Mouse (Mus musculus) lung, embryonic 16.5 days (tissue): ENCODE results near the gene Rspo4. TPM values are rescaled to one million over a fixed set of nuclear protein-coding genes. Genes with fewer than 3 reads are reported as not detected.

Experiments used
- ATAC-seq: fragments of 200-750 bp; cut with Nextera tagmentation; 2 replicates; pipeline ENCODE4 v1.8.0; 2017; ENCODE audit warnings: low read depth, mild to moderate bottlenecking, moderate library complexity
- H3K27ac ChIP-seq: fragments of 300-500 bp; sonication (generic); 2 replicates; pipeline ENCODE4 v1.5.1; 2014; ENCODE audit warnings: mild to moderate bottlenecking, control low read depth, low read length
- H3K27me3 ChIP-seq: fragments of 300-500 bp; sonication (generic); 2 replicates; pipeline ENCODE4 v1.6.1; 2014; ENCODE audit warnings: low read depth, low read length, mixed read lengths; ENCODE audit not compliant: control insufficient read depth, insufficient read depth
- H3K36me3 ChIP-seq: fragments of 300-500 bp; sonication (generic); 2 replicates; pipeline ENCODE4 v1.6.1; 2014; ENCODE audit warnings: low read length; ENCODE audit not compliant: control insufficient read depth, insufficient read depth
- H3K4me1 ChIP-seq: fragments of 300-500 bp; sonication (generic); replicated peaks from 2 replicates; pipeline ENCODE4 v1.6.1; 2014; ENCODE audit warnings: low read length, mixed read lengths; ENCODE audit not compliant: control insufficient read depth, insufficient read depth
- H3K4me2 ChIP-seq: fragments of 300-500 bp; sonication (generic); 2 replicates; pipeline ENCODE4 v1.6.1; 2014; ENCODE audit warnings: low read depth, low read length, control low read depth
- H3K4me3 ChIP-seq: fragments of 300-500 bp; sonication (generic); 2 replicates; pipeline ENCODE4 v1.5.1; 2014; ENCODE audit warnings: mild to moderate bottlenecking, low read length, control low read depth
- H3K9ac ChIP-seq: fragments of 300-500 bp; sonication (generic); 2 replicates; pipeline ENCODE4 v1.6.1; 2014; ENCODE audit warnings: low read length, control low read depth
- H3K9me3 ChIP-seq: fragments of 300-500 bp; sonication (generic); 2 replicates; pipeline ENCODE4 v1.6.1; 2016; ENCODE audit warnings: low read length; ENCODE audit not compliant: control insufficient read depth
- WGBS: fragments of 180-500 bp; shearing (Covaris S2); extraction: QIAGEN DNeasy Blood & Tissue Kit; methylation state at CpG from one replicate; pipeline ENCODE4 v1.1.7; 2014; 5-methylcytosine and 5-hydroxymethylcytosine counted together
- polyA plus RNA-seq: library from polyadenylated mRNA; unstranded; fragments of >200 nt; fragmentation: Nextera tagmentation; extraction: Ambion mirVana; gene quantifications from 2 replicates; pipeline ENCODE4 v1.2.1, GENCODE M21; 2015

Gene Rspo4
- polyA plus RNA-seq, 1 experiment from 2014 or later = 0.94 TPM

DNA sequence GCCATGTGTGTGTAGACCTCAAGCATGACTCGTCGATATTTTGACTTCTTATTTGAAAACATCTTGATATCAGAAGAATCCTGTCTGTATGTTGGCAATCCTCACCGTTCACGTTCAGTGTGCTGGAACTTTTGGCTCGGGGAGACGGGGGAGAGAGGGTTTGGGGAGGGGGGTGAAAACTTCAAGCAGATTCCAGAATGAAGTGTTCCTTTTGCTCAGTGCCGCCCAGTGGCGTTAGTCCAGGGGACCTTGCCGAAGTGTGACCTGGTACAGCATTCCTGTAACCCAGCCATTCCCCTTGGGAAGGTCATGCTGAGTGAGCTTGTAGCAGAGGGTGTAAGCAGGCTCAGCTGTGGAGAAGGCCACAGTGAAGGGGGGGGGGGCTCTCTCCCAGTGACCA, 76.4 kb downstream of the Rspo4 start:
- H3K4me1 ChIP-seq = peaks cover 6% of the 10 kb centered on the region; the same call in 1 of the 2 replicates
- no peaks in the 10 kb centered on the region for H3K9me3 ChIP-seq
- H3K4me2 ChIP-seq = no peak overlapping the region
- no peak for ATAC-seq
- no peak overlapping the region for H3K4me3 ChIP-seq
- H3K36me3 ChIP-seq = no peaks in the 10 kb centered on the region
- H3K27ac ChIP-seq = no peak overlapping the region
- 31% methylated on average over 9 of the region's 9 CpGs for WGBS
- H3K27me3 ChIP-seq = no peaks in the 10 kb centered on the region
- H3K9ac ChIP-seq = no peak overlapping the region

GRCm38 (mm10) chr2:151921068-151921467, 78.3 kb downstream of the Rspo4 start:
- Histone ChIP-seq H3K36me3 (no peaks in the 10 kb centered on the region), H3K9me3 (no peaks in the 10 kb centered on the region), H3K9ac (no peak overlapping the region), H3K27ac (no peak overlapping the region), H3K4me2 (no peak overlapping the region), H3K27me3 (no peaks in the 10 kb centered on the region), H3K4me1 (peaks cover 6% of the 10 kb centered on the region; the same call in 1 of the 2 replicates), H3K4me3 (no peak overlapping the region)
- no peak for ATAC-seq
- WGBS = 64% methylated on average over 8 of the region's 8 CpGs

DNA sequence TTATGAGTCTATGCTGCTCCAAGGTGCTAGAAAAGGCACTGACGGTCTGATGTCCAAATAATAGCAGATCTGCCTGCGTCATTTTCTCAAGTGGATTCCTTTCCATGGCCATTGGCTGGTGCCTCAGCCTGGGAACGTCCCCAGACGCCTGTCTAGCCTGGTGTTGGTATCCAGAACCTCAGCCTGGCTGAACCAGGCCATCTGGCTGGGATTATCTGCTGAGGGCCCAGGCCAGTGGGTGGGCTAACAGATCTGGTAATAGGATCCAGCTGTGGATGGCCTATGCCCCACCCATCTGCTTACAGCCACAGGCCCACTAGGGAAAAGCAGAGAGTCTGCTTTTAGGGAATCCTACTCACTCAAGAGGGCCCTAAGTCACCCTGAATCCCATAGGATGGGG, 78.9 kb downstream of the Rspo4 start:
- Histone ChIP-seq H3K4me1 (0 out of 2 replicates have a peak, but pooled peaks cover 2% of the 10 kb centered on the region), H3K4me3 (no peak overlapping the region), H3K27ac (no peak overlapping the region), H3K36me3 (no peaks in the 10 kb centered on the region), H3K9ac (no peak overlapping the region), H3K9me3 (no peaks in the 10 kb centered on the region), H3K27me3 (no peaks in the 10 kb centered on the region), H3K4me2 (no peak overlapping the region)
- WGBS = 37% methylated on average over 4 of the region's 4 CpGs
- peak; percentile 64 for ATAC-seq

Other genes starting within 250 kb of the Rspo4 start
- 0.69 and 0.87 TPM in 2 replicates for gene Snph, start 210.3 kb upstream of the Rspo4 start, polyA plus RNA-seq
- gene Rad21l, start 174.4 kb upstream of the Rspo4 start, polyA plus RNA-seq = not detected in 2 replicates
- 1.4 and 1.6 TPM in 2 replicates for gene Tmem74b, start 140.9 kb upstream of the Rspo4 start, polyA plus RNA-seq
- gene Psmf1, start 98.7 kb upstream of the Rspo4 start, polyA plus RNA-seq = 37.9 and 40.7 TPM in 2 replicates
- 0.57 and 0.78 TPM in 2 replicates for gene Angpt4, start 68.3 kb downstream of the Rspo4 start, polyA plus RNA-seq
- 33.6 and 34.0 TPM in 2 replicates for gene Fam110a, start 137.3 kb downstream of the Rspo4 start, polyA plus RNA-seq
- 4.7 and 5.9 TPM in 2 replicates for gene Slc52a3, start 153.6 kb downstream of the Rspo4 start, polyA plus RNA-seq
- 0.06 TPM in 1 of 2 replicates, not detected in the other for gene Scrt2, start 238.6 kb downstream of the Rspo4 start, polyA plus RNA-seq